Mouse (Mus musculus) hindbrain, embryonic 11.5 days (tissue): ENCODE data around the gene Mrap2. TPM values are rescaled to one million over a fixed set of nuclear protein-coding genes. Genes with fewer than 3 reads are reported as not detected.
A peak's percentile ranks its signal among the peaks of the same experiment; 100 is the strongest.
"Not testable (repeated sequence)": the region's sequence is repeated elsewhere in the genome, so short reads cannot be mapped to it uniquely, and the experiment has no call there.

ENCODE experiments used
- ATAC-seq: fragments of 200-750 bp; cut with Nextera tagmentation; 2 replicates; pipeline ENCODE4 v1.8.0; 2017; ENCODE audit warnings: mild to moderate bottlenecking, moderate TSS enrichment, moderate library complexity; ENCODE audit not compliant: low FRiP score
- DNase-seq: peaks from one replicate; pipeline ENCODE4 v3.0.0-alpha.2; 2015; ENCODE audit warnings: low spot score
- H3K27ac ChIP-seq: fragments of 300-500 bp; sonication (generic); 2 replicates; pipeline ENCODE4 v1.5.1; 2014; ENCODE audit warnings: mild to moderate bottlenecking, low read depth, low read length
- H3K27me3 ChIP-seq: fragments of 300-500 bp; sonication (generic); 2 replicates; pipeline ENCODE4 v1.6.1; 2014; ENCODE audit warnings: mild to moderate bottlenecking, low read length, moderate library complexity, mixed read lengths; ENCODE audit not compliant: control insufficient read depth, insufficient read depth
- H3K36me3 ChIP-seq: fragments of 300-500 bp; sonication (generic); 2 replicates; pipeline ENCODE4 v1.6.1; 2014; ENCODE audit warnings: mild to moderate bottlenecking, low read length, moderate library complexity, mixed read lengths; ENCODE audit not compliant: control insufficient read depth, insufficient read depth
- H3K4me1 ChIP-seq: fragments of 300-500 bp; sonication (generic); replicated peaks from 2 replicates; pipeline ENCODE4 v1.6.1; 2014; ENCODE audit warnings: low read length, mixed read lengths; ENCODE audit not compliant: control insufficient read depth, insufficient read depth
- H3K4me2 ChIP-seq: fragments of 300-500 bp; sonication (generic); replicated peaks from 2 replicates; pipeline ENCODE4 v1.6.1; 2014; ENCODE audit warnings: mild to moderate bottlenecking, low read depth, low read length
- H3K4me3 ChIP-seq: fragments of 300-500 bp; sonication (generic); 2 replicates; pipeline ENCODE4 v1.5.1; 2014; ENCODE audit warnings: low read depth, low read length
- H3K9ac ChIP-seq: fragments of 300-500 bp; sonication (generic); 2 replicates; pipeline ENCODE4 v1.6.1; 2014; ENCODE audit warnings: low read depth, low read length
- H3K9me3 ChIP-seq: fragments of 300-500 bp; sonication (generic); 2 replicates; pipeline ENCODE4 v1.6.1; 2016; ENCODE audit warnings: low read length; ENCODE audit not compliant: control insufficient read depth
- WGBS: fragments of 180-500 bp; shearing (Covaris S2); extraction: QIAGEN DNeasy Blood & Tissue Kit; methylation state at CpG from one replicate; pipeline ENCODE4 v1.1.7; 2014; 5-methylcytosine and 5-hydroxymethylcytosine counted together
- polyA plus RNA-seq: library from polyadenylated mRNA; unstranded; fragments of >200 nt; fragmentation: Nextera tagmentation; extraction: Ambion mirVana; gene quantifications from 2 replicates; pipeline ENCODE4 v1.2.1, GENCODE M21; 2014

The Mrap2 gene
- polyA plus RNA-seq, result 0.15 and 0.22 TPM in 2 replicates

DNA sequence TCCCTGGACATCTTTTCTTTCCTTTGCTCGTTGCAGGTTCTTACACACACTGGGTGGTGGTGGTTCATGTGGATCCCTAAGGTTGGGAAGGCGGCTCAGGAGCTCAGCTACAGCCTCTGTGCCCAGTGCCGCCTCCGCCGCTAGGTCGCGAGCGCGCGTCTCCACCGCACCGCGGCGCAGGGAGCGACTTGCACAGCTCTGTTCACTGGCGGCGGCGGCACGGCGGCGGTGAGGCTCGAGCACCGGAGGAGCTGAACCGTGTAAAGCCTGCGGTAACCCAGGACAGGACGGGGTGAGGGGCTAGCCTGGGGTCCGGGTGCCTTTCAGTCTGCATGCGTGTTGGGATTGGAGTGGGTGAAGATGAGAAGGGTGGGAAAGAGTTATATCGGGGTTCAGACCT lies at the start of gene Mrap2:
TSS of gene Mrap2 (plus strand) at position 201 of the 400 bp plus-strand sequence.
- DNase-seq, result peak; percentile 79
- Histone ChIP-seq H3K4me2 (peak within 1 kb of the TSS; percentile 69), H3K27ac (no peak within 1 kb of the TSS), H3K4me3 (peak within 1 kb of the TSS; percentile 34), H3K9ac (peak within 1 kb of the TSS; percentile 4; the same call in 1 of the 2 replicates), H3K4me1 (no peaks in the 10 kb centered on the region), H3K9me3 (no peaks in the 10 kb centered on the region), H3K36me3 (no peaks in the 10 kb centered on the region), H3K27me3 (peaks cover 21% of the 10 kb centered on the region)
- 2% methylated on average over 29 of the region's 29 CpGs for WGBS
- peak; percentile 92 for ATAC-seq

DNA sequence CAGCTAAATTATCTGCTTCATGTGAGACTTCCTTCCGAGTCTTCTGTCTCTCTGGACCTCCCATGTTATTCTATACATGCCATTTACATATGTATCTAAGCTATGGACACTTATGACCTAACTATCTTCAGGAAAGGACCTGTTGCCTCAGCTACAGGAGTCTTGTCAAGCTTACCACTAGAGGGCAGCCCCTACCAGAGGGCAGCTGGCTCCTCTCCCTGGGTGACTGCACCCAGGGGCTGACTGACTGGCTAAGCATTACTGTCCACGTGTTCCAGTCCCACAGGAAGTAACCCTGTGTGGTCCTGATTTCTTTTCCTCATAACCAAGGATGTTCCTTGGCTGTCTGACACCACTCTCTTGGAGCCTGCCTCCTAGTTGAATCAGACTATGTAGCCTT lies 46.1 kb upstream of the Mrap2 start:
- H3K9ac ChIP-seq, result no peak overlapping the region
- DNase-seq (no peak), ATAC-seq (no peak)
- H3K27ac ChIP-seq, result no peak overlapping the region
- H3K27me3 ChIP-seq, result no peaks in the 10 kb centered on the region
- no peaks in the 10 kb centered on the region for H3K4me1 ChIP-seq
- H3K9me3 ChIP-seq, result no peaks in the 10 kb centered on the region
- no peak overlapping the region for H3K4me2 ChIP-seq
- H3K36me3 ChIP-seq, result no peaks in the 10 kb centered on the region
- 68% methylated on average over 2 of the region's 2 CpGs for WGBS
- no peak overlapping the region for H3K4me3 ChIP-seq

DNA sequence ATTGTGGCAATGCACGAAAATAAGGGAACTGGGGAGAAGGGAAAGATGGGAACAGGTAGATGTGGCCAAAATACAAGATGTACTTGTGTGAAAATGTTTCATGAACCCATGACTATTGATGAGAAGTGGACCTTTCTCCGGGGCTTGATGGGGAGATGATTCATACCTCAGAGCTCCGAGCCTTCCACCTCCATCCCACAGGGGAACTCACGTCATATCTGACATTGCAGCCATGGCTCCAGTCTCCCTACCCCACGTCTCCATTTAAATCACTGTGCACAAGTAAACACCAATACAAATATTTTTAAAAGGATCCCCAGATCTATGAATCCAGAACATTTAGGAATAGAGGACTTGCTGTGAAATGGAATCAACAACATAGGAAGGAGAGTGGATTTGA lies 29.1 kb upstream of the Mrap2 start:
- no peak overlapping the region for H3K4me3 ChIP-seq
- H3K36me3 ChIP-seq, result no peaks in the 10 kb centered on the region
- WGBS, result 82% methylated on average over 5 of the region's 5 CpGs
- no peak overlapping the region for H3K9ac ChIP-seq
- H3K27ac ChIP-seq, result no peak overlapping the region
- H3K27me3 ChIP-seq, result no peaks in the 10 kb centered on the region
- H3K4me2 ChIP-seq, result no peak overlapping the region
- no peaks in the 10 kb centered on the region for H3K9me3 ChIP-seq
- H3K4me1 ChIP-seq, result no peaks in the 10 kb centered on the region
- no peak for DNase-seq
- no peak for ATAC-seq

DNA sequence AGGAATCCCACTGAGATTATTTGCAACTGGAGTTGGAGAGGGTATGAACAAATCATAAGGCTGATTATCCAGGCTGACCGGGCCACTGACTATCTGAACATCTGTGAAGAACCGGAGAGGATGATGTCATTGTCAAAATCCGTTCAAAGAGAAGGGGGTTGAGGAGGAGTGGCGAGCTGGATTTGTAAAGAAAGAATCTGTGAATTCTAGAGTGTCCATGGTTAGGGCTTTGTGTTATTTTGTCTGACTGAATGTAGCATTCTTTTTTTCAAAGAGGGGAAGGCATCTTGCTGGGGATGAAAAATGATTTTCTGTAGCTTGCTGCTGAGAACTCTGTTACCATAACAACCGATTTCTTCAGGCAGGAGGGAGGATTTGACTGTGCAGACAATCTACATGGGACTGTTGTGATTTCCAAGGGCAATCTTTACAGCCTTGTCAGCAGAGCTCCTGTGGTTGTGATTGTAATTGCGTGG lies 28.6 kb upstream of the Mrap2 start:
- ATAC-seq (peak; percentile 79), DNase-seq (peak; percentile 21)
- Histone ChIP-seq H3K4me3 (no peak overlapping the region), H3K4me2 (no peak overlapping the region), H3K27ac (no peak overlapping the region), H3K9me3 (no peaks in the 10 kb centered on the region), H3K4me1 (no peaks in the 10 kb centered on the region), H3K9ac (no peak overlapping the region), H3K27me3 (no peaks in the 10 kb centered on the region), H3K36me3 (no peaks in the 10 kb centered on the region)
- WGBS, result 42% methylated on average over 6 of the region's 6 CpGs

DNA sequence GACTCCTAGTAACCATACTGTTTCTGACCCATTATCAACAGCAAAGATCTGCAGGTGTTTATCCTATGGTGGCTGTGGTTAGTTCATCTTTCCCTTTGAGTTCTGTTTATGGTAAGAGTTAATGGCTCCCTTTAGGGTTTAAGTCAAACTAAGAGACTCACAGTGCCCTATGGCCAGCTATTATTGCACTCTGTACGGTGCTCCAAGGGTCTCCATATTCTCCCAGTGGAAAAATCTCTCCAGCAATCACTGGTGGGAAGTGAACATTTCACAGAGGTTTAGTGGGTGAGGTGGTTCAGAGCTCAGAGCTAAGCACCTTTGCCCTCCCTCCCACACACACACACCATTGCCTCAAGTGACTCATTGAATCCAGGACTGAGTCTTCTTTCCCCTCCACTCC lies 28.1 kb upstream of the Mrap2 start:
- Histone ChIP-seq H3K4me1 (no peaks in the 10 kb centered on the region), H3K27me3 (no peaks in the 10 kb centered on the region), H3K4me3 (no peak overlapping the region), H3K4me2 (no peak overlapping the region), H3K36me3 (no peaks in the 10 kb centered on the region), H3K9me3 (no peaks in the 10 kb centered on the region), H3K27ac (no peak overlapping the region), H3K9ac (no peak overlapping the region)
- 94% methylated on average over 1 of the region's 1 CpGs for WGBS
- ATAC-seq (no peak; the same call in 1 of the 2 replicates), DNase-seq (no peak)

DNA sequence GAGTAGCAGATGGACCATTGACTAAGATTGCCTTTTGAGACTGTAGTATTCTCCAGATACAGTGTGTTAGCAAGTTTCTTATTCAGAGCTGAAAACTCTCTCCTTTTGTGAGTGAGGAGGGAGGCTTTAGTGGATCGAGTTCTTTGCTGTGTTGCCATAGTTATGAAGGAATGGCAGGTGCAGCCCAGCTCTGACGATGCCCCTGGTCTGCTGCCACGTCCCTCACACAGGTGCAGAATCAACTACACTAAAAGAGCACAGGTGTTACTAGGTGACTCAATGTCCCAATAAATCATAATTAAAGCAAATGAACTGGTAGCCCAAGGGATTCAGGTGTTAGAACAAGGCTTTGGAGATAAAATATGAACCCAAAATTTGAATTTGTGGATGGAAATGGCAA lies 25.1 kb upstream of the Mrap2 start:
- no peak for ATAC-seq
- no peak overlapping the region for H3K27ac ChIP-seq
- no peak overlapping the region for H3K9ac ChIP-seq
- H3K9me3 ChIP-seq, result no peaks in the 10 kb centered on the region
- no peak overlapping the region for H3K4me3 ChIP-seq
- no peak for DNase-seq
- H3K36me3 ChIP-seq, result no peaks in the 10 kb centered on the region
- no peaks in the 10 kb centered on the region for H3K27me3 ChIP-seq
- WGBS, result 82% methylated on average over 3 of the region's 3 CpGs
- no peak overlapping the region for H3K4me2 ChIP-seq
- H3K4me1 ChIP-seq, result no peaks in the 10 kb centered on the region

DNA sequence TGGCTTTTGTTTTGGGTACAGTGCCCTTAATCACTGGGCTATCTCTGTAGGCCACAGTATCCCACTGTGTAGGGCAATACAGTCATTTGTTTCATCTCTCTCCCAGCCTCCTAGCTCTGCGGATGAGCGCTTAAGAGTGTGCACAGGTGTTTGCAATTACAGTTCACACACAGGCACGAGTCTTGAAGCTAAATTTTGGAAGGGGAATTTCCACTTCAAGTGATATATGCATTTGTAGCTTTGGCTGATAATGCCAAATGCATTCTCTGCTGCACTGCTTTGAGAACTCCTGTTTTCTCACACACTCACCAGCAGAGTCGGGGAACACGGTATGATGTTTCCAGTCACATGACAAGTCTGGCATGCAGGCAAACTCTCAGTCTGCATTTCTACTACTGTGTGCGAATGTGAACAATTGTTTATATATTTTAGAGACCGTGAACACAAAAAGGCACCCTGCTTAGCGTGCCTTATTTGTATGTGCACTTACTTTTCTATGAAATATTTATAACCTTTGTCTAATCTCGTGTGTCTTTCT lies 22.1 kb upstream of the Mrap2 start:
- 68% methylated on average over 9 of the region's 9 CpGs for WGBS
- Histone ChIP-seq H3K27ac (no peak overlapping the region), H3K4me3 (no peak overlapping the region), H3K36me3 (no peaks in the 10 kb centered on the region), H3K4me2 (no peak overlapping the region), H3K4me1 (no peaks in the 10 kb centered on the region), H3K9me3 (no peaks in the 10 kb centered on the region), H3K9ac (no peak overlapping the region), H3K27me3 (no peaks in the 10 kb centered on the region)
- ATAC-seq (no peak), DNase-seq (no peak)

DNA sequence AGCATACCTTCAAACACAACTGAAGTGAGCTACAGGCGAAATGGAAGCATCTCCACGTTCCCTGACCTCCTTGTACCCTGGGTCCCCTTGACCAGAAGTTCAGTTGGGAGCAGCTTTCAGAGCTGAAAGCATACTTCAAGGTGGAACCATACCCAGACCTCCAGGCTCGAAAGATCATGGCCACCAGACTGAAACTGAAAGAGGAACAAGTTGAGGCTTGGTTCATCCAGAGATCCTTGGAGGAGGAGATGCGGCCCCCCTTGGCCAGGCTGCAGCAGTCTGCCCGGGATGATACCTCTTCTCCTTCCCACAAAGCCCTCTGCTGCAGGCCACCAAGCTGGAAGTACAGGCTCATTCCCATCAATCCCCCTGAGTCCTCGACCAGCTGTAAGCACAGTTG lies 17.1 kb upstream of the Mrap2 start:
- not testable (repeated sequence) for H3K9ac ChIP-seq, H3K36me3 ChIP-seq, H3K9me3 ChIP-seq, H3K4me1 ChIP-seq, H3K27ac ChIP-seq, DNase-seq, H3K4me2 ChIP-seq, ATAC-seq, H3K27me3 ChIP-seq, H3K4me3 ChIP-seq
- 85% methylated on average over 6 of the region's 6 CpGs for WGBS

DNA sequence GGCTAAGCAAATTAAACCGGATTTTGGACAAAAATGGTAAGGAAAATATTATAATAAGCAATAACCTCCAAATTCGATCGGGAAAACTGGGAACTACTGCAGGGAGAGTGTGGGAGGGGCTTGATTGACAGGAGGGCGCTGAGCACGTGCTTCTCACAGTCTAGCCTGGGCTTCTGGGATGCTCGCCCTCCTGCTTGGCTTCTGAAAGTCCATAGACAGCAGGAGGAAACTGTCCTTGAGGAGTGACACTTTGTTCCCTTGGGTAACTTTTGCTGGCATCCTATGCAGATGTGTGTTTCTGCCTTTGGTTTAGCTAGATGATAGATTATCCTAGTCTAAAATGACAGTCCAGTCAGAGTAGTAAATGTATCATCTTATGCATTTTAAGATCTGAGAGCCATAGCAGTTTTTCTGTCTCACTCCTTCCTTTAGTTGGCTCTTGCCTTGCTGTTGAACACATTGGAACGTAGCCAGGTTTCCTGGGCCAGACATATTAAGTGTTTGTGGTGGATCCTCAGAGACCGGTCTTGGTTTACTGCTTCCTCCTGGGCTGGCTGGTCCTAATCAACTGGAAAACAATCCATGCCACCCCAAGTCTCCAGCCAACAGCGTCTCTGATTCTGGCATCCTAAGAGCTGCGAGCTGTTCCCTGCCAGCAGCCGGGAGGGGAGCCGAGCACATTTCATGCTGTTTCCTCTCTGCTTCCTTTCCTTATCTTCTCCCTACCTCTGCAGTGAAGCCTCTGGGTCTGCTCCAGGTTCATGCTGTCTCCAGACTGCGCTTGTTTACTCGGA lies 8.1 kb upstream of the Mrap2 start:
- WGBS, result 82% methylated on average over 14 of the region's 14 CpGs
- no peak for ATAC-seq

More for the DNA sequence above, 8.1 kb upstream of the Mrap2 start:
- no peaks in the 10 kb centered on the region for H3K36me3 ChIP-seq
- H3K4me1 ChIP-seq, result no peaks in the 10 kb centered on the region
- H3K27ac ChIP-seq, result no peak overlapping the region
- H3K9ac ChIP-seq, result no peak overlapping the region
- H3K9me3 ChIP-seq, result no peaks in the 10 kb centered on the region
- no peak overlapping the region for H3K4me3 ChIP-seq
- no peak for DNase-seq
- no peak overlapping the region for H3K4me2 ChIP-seq
- H3K27me3 ChIP-seq, result no peaks in the 10 kb centered on the region
